Mouse (Mus musculus): Measurements from ENCODE around the gene Foxg1. TPM values are rescaled to one million over a fixed set of nuclear protein-coding genes. Genes with fewer than 3 reads are reported as not detected.

The Foxg1 gene
- total RNA-seq (2014; rRNA removed) = 76.5 and 79.4 TPM in 2 replicates
- 50.8 and 53.4 TPM in 2 replicates for polyA plus RNA-seq (2015; fragmentation: Nextera tagmentation; extraction: Ambion mirVana)

GRCm38 (mm10) chr12:49382565-49383520 lies at the start of gene Foxg1:
Gene Foxg1 (plus strand): TSS chr12:49382660.
- Histone ChIP-seq H3K4me3 (ENCODE audit: low read depth, low read length) (peak within 1 kb of the TSS; percentile 83), H3K27ac (ENCODE audit: low read depth, low read length) (peak within 1 kb of the TSS; percentile 100), H3K9me3 (ENCODE audit: low read length) (no peaks in the 10 kb centered on the region), H3K4me2 (ENCODE audit: low read depth) (peak within 1 kb of the TSS; percentile 70), H3K4me1 (ENCODE audit: insufficient read depth) (0 out of 2 replicates have a peak, but pooled peaks cover 13% of the 10 kb centered on the region), H3K27me3 (ENCODE audit: insufficient read depth, low read length) (no peaks in the 10 kb centered on the region), H3K36me3 (ENCODE audit: insufficient read depth) (peaks cover 9% of the 10 kb centered on the region), H3K9ac (peak within 1 kb of the TSS; percentile 99)
- under 1% methylated on average over 59 of the region's 61 CpGs for WGBS
- peak; percentile 5 for ATAC-seq
- DNase-seq = peak; percentile 84
- TF ChIP-seq CTCF (IDR thresholded peaks at IDR 0.05; ENCODE audit: low read depth) = no peak

- no peak for TF ChIP-seq CTCF (IDR thresholded peaks at IDR 0.05; ENCODE audit: low read depth)
- Histone ChIP-seq H3K27ac (ENCODE audit: low read depth, low read length) (no peak overlapping the region), H3K9me3 (ENCODE audit: low read length) (no peaks in the 10 kb centered on the region), H3K4me2 (ENCODE audit: low read depth) (no peak overlapping the region), H3K4me3 (ENCODE audit: low read depth, low read length) (no peak overlapping the region), H3K4me1 (ENCODE audit: insufficient read depth) (no peaks in the 10 kb centered on the region), H3K36me3 (ENCODE audit: insufficient read depth) (no peaks in the 10 kb centered on the region), H3K9ac (no peak overlapping the region), H3K27me3 (ENCODE audit: insufficient read depth, low read length) (no peaks in the 10 kb centered on the region)
- DNase-seq (no peak), ATAC-seq (no peak)
- 97% methylated on average over 10 of the region's 10 CpGs for WGBS
Observed at GRCm38 (mm10) chr12:49349697-49350096, 32.8 kb upstream of the Foxg1 start.

DNA sequence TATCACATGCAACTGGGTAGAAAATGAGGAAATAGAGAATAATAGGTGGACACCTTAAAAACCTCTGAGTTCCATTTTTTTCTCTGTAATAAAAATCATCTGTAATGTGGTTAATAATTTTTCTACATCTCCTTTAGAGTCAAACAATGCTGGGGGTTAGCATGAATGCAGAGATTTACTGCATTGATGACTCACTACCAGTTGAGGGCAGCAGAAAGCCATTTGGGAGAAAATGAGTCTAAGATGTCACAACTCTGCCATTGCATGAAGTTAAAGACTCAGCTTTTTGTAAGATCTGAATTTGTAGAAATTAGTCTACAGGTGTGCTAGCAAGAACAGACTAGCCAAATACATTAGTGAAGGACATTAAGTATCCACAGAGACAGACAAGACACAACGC lies 13.5 kb upstream of the Foxg1 start:
- 44% methylated on average over 1 of the region's 1 CpGs for WGBS
- DNase-seq (peak; percentile 68), ATAC-seq (peak; percentile 57; the same call in 1 of the 2 replicates)
- Histone ChIP-seq H3K4me1 (ENCODE audit: insufficient read depth) (peaks cover 10% of the 10 kb centered on the region; the same call in 1 of the 2 replicates), H3K9ac (no peak overlapping the region), H3K36me3 (ENCODE audit: insufficient read depth) (no peaks in the 10 kb centered on the region), H3K27me3 (ENCODE audit: insufficient read depth, low read length) (no peaks in the 10 kb centered on the region), H3K4me2 (ENCODE audit: low read depth) (no peak overlapping the region), H3K9me3 (ENCODE audit: low read length) (no peaks in the 10 kb centered on the region), H3K27ac (ENCODE audit: low read depth, low read length) (no peak overlapping the region), H3K4me3 (ENCODE audit: low read depth, low read length) (no peak overlapping the region)
- TF ChIP-seq CTCF (IDR thresholded peaks at IDR 0.05; ENCODE audit: low read depth) = peak; percentile 77

- H3K36me3 ChIP-seq (ENCODE audit: insufficient read depth) = no peaks in the 10 kb centered on the region
- no peak overlapping the region for H3K4me3 ChIP-seq (ENCODE audit: low read depth, low read length)
- no peak overlapping the region for H3K9ac ChIP-seq
- peaks cover 14% of the 10 kb centered on the region; the same call in 1 of the 2 replicates for H3K4me1 ChIP-seq (ENCODE audit: insufficient read depth)
- no peak overlapping the region for H3K4me2 ChIP-seq (ENCODE audit: low read depth)
- H3K9me3 ChIP-seq (ENCODE audit: low read length) = no peaks in the 10 kb centered on the region
- H3K27ac ChIP-seq (ENCODE audit: low read depth, low read length) = no peak overlapping the region
- ATAC-seq = no peak
- DNase-seq = peak; percentile 90
- peak; percentile 69 for TF ChIP-seq CTCF (IDR thresholded peaks at IDR 0.05; ENCODE audit: low read depth)
- no peaks in the 10 kb centered on the region for H3K27me3 ChIP-seq (ENCODE audit: insufficient read depth, low read length)
Observed at GRCm38 (mm10) chr12:49372170-49372569, 10.3 kb upstream of the Foxg1 start.

DNA sequence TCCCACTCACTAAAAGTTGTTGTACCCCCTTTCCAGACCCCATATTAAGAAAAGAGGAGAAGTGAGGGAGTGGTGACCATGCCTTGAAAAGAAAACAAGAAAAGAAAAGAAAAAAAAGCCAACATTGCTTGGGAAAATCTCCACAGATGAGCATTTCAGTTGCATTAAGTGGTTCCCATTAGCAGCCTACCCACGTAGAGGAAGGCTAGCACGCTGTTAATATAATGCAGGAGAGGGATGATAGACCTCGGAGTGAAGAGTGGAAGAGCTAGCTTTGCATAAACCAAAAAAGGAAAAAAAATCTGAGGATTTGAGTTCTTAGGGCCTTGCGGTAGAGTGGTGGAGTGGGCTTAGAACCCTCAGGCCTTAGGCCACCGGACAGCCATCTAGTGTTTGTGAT lies 9.3 kb upstream of the Foxg1 start:
- WGBS = 12% methylated on average over 5 of the region's 5 CpGs
- Histone ChIP-seq H3K4me2 (ENCODE audit: low read depth) (peak overlapping the region; percentile 70), H3K27ac (ENCODE audit: low read depth, low read length) (peak overlapping the region; percentile 100), H3K4me1 (ENCODE audit: insufficient read depth) (peaks cover 14% of the 10 kb centered on the region; the same call in 1 of the 2 replicates), H3K9ac (peak overlapping the region; percentile 99; the same call in 1 of the 2 replicates), H3K4me3 (ENCODE audit: low read depth, low read length) (peak overlapping the region; percentile 39; the same call in 1 of the 2 replicates), H3K36me3 (ENCODE audit: insufficient read depth) (no peaks in the 10 kb centered on the region), H3K27me3 (ENCODE audit: insufficient read depth, low read length) (no peaks in the 10 kb centered on the region), H3K9me3 (ENCODE audit: low read length) (no peaks in the 10 kb centered on the region)
- ATAC-seq = no peak
- DNase-seq = peak; percentile 50
- no peak for TF ChIP-seq CTCF (IDR thresholded peaks at IDR 0.05; ENCODE audit: low read depth)

DNA sequence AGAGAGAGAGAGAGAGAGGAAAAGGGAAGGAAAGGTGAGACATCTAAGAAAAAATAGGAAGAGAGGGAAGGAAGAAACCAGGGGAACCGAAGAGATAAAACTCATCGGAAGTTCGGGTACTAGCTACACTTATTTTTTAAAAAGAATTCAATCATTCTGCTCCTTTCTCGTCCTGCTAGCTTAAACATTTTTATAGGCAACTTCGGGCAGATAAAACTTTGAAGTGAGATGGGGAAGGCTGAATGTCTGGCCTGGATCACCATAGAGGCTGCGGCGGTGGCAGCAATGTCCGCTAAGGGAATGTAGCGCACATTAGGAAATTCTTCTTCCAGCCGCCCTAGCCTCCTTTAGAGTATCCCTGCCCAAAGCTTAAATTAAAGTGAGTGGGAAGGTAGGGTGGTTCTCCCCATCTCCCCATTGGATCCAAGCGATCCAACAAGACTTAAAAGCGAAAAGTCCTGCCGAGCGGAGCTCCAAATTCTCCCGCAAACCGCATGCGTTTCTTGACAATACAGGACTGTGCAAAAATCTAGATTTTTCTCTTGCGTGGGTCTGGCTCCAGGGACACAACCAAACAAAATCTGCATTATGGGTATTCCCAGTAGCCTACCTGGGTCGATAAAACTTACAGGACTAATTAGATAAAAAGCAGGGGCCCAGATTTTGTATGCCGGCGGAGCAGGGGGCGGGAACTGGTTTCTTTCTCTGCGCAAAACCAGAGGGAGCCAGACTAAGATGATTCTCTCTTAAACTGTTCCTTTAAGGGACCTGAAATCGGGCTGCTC lies 8.4 kb upstream of the Foxg1 start:
- TF ChIP-seq CTCF (IDR thresholded peaks at IDR 0.05; ENCODE audit: low read depth) = no peak
- Histone ChIP-seq H3K36me3 (ENCODE audit: insufficient read depth) (no peaks in the 10 kb centered on the region), H3K27ac (ENCODE audit: low read depth, low read length) (peak overlapping the region; percentile 100), H3K9me3 (ENCODE audit: low read length) (no peaks in the 10 kb centered on the region), H3K4me1 (ENCODE audit: insufficient read depth) (peaks cover 17% of the 10 kb centered on the region; the same call in 1 of the 2 replicates), H3K27me3 (ENCODE audit: insufficient read depth, low read length) (no peaks in the 10 kb centered on the region), H3K4me2 (ENCODE audit: low read depth) (peak overlapping the region; percentile 70), H3K9ac (peak overlapping the region; percentile 99), H3K4me3 (ENCODE audit: low read depth, low read length) (peak overlapping the region; percentile 39)
- ATAC-seq (no peak), DNase-seq (peak; percentile 80)
- 3% methylated on average over 24 of the region's 24 CpGs for WGBS

All from forebrain, postnatal 0 days (tissue).